Mouse (Mus musculus): Measurements from ENCODE around the gene Tspan5. TPM values are rescaled to one million over a fixed set of nuclear protein-coding genes. Genes with fewer than 3 reads are reported as not detected.

Gene Tspan5
- total RNA-seq, 2 experiments from 2014 or later, result 215 to 238 TPM

- intact Hi-C loops (cut with DNase I), result no loop called here
- DNase-seq (ENCODE audit: low spot score in 2 of 2), result no peak
Observed at GRCm38 (mm10) chr3:138825296-138825695, 83.3 kb downstream of the Tspan5 start.

DNA sequence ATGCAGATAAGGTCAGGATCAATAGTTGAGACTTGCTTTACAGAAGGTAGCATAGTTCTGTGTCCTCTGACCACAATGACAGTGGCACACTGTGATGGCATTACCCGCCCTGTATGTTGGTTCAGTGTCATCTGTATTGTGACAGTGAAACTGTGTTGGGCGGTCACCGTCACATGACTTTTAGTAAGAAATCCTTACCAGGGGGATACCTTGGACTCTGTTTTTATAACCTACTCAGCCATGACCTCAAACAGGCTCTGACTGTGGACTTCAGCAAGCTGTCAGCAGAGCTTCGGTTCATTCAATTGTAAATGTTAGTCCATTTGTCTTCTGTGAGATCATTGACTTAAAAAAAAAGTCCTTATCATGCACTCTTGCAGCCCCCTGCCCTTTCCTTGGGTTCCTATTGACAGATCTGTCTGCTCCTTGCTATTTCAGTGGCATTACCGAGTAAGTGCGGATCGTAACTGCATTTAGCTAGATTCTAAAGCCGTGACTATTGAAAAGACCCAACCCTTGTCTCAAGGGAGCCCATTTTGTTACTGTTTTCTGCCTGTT, 84.3 kb downstream of the Tspan5 start:
- intact Hi-C loops (cut with DNase I), result no loop called here
- DNase-seq (ENCODE audit: low spot score in 2 of 2), result no peak

- DNase-seq (ENCODE audit: low spot score in 2 of 2), result no peak
- intact Hi-C loops (cut with DNase I), result no loop called here
Observed at GRCm38 (mm10) chr3:138832827-138833517, 91.0 kb downstream of the Tspan5 start.

GRCm38 (mm10) chr3:138834174-138834573, 92.2 kb downstream of the Tspan5 start:
- intact Hi-C loops (cut with DNase I), result no loop called here
- no peak for DNase-seq (ENCODE audit: low spot score in 2 of 2)

GRCm38 (mm10) chr3:138836937-138837336, 94.9 kb downstream of the Tspan5 start:
- intact Hi-C loops (cut with DNase I), result no loop called here
- DNase-seq (ENCODE audit: low spot score in 2 of 2), result no peak

GRCm38 (mm10) chr3:138837651-138838050, 95.7 kb downstream of the Tspan5 start:
- DNase-seq (ENCODE audit: low spot score in 2 of 2), result no peak
- intact Hi-C loops (cut with DNase I), result no loop called here

DNA sequence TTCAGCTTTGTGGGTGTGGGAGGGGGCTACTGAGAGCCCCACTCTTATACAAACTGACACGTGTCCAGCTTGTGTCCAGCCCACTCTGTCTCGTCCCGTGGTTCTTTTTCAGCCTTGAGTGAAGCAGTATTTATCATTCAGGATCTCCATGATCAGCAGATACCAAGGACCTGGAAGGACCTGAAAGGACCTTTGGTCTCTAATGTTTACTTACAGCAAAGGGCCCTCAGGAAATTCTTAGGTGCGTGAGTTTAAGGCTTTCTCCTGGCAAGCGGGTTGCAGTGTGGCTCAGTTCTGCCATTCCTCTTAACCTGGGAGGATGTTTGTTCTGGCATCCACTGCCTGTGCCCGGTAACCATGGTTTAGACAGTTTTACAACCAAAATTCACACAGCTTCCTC, 97.7 kb downstream of the Tspan5 start:
- DNase-seq (ENCODE audit: low spot score in 2 of 2), result no peak
- intact Hi-C loops (cut with DNase I), result no loop called here

DNA sequence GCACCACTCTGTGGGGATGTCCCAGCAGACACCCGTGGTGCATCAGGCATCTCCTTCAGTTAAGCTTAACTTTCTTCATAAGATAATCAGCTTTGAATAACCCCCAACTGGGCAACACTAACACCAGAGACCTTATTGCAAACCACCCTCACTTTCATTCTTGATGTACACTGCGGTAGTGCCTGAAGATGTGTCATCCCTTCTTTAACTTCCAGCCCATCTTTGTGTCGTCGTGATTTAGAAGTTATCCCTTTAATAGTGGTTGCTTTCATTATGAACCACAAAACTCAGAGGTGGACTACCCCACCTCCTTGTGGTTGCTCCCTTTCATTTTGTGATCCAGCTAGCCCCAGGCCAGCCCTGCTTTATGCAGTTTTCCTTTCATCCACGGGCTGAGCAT, 99.3 kb downstream of the Tspan5 start:
- intact Hi-C loops (cut with DNase I), result no loop called here
- no peak for DNase-seq (ENCODE audit: low spot score in 2 of 2)

- intact Hi-C loops (cut with DNase I), result no loop called here
- DNase-seq (ENCODE audit: low spot score in 2 of 2), result no peak
Observed at GRCm38 (mm10) chr3:138843180-138843579, 101.2 kb downstream of the Tspan5 start.

DNA sequence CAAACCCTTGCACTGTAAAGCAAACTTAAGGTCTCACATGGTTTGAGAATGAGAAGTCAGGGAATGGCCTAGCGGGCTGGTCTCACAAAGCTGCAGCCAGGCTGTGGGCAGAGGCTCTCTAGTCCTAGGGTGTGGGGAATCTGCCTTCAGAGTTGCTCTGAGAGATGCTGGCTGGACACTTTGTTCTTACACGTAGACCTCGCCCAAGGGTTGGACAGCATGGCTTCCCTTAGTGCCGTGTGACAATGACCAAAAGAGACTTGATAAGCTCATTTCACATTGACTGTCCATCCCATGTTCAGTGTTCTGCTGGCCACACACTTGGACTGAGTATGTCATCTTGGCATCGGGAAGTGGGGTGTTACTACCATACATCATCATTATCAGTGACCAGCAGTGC, 101.6 kb downstream of the Tspan5 start:
- intact Hi-C loops (cut with DNase I), result no loop called here

DNA sequence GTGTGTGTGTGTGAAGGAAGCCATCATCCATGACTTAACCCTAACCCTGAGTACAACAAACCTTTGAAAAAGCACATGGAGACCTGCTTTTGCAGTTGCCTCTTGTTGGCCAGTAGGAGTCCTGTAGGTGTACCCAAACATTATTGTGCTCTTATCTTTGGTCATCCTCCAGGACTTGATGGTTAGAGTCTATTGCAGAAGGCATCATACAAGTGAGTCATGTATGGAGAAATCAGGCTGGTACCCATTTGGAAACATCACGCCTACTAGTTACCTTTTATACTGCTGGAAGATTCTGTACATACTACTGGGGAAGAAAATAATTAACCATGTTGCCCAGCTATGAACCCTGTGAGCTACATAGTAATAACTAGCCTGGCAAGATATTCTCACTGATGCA, 103.8 kb downstream of the Tspan5 start:
- DNase-seq (ENCODE audit: low spot score in 2 of 2), result no peak
- intact Hi-C loops (cut with DNase I), result no loop called here

More for the DNA sequence above, 101.6 kb downstream of the Tspan5 start:
- DNase-seq (ENCODE audit: low spot score in 2 of 2), result no peak

DNA sequence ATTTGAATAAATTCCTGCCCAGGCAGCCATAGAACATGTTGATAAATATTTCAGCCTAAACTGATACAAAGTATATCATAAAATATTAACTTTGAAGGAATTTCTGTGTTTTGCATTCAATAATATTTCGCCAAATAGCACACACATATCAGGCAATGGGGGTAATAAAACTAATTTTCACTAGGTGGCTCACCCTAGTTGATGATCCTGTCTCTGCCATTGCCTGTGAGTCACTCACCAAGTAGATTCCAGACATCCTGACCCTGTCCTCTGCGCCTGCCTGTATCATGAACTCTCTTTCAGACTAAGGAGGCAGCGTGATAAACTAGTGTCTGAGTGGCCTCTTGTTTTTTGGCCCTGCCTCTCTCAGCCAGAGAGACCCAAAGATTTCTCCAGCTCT, 105.8 kb downstream of the Tspan5 start:
- DNase-seq (ENCODE audit: low spot score in 2 of 2), result no peak
- intact Hi-C loops (cut with DNase I), result no loop called here

- no peak for DNase-seq (ENCODE audit: low spot score in 2 of 2)
- intact Hi-C loops (cut with DNase I), result loop anchor here (5.0 kb wide), 1 partner anchor 103 kb away; no protein-coding TSS in a partner anchor
Observed at GRCm38 (mm10) chr3:138849755-138850301, 107.8 kb downstream of the Tspan5 start.

DNA sequence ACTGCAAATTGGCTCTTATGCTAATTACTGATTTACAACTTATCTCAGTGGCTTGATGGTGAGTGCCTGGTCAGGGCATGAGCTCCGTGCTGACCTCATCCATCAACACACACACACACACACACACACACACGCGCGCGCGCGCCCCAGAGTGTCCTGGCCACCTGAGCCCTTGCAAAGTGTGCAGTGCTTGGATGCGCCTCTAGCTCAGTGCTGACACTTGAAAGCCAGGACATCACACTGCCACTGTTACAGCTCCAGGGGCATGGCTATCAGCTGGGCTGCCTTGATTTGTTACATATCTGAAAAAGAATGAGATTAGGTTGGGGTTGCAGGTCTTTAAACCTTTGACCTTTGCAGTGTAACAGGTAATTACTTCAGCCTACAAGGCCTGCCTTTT, 109.9 kb downstream of the Tspan5 start:
- intact Hi-C loops (cut with DNase I), result loop anchor here (5.0 kb wide), 1 partner anchor 105 kb away; no protein-coding TSS in a partner anchor
- DNase-seq (ENCODE audit: low spot score in 2 of 2), result no peak

DNA sequence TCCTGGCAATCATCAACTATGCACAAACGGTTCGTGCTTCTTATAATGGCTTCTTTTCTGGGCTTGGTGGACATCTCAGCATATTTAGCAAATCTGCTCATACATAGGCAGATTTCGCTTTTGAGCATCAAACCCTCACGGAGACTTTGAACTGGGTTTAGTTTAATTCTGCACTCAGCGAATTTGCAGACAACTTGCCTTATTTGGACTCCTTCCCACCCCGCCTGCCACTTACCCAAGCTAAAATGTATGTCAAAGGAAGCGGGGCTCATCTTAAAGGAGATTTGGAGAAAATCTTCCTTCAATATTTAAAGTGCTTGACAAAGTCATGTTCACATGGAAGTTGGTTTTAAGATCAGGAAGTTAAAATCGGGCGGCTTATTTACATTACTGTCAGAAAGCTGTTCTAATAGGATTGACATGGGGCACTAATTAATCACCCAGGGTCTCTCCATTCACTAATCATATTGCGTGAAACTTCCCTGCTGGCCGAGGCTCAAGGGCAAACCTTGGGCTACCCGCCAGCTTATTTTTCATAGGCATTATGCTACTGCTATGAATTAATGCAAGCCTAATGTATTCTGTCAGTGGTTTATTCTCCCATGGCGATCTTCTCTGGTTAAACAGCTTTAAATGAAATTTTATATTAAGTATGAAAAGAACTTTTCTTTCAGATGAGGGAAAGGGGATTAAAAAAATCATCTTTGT, 111.1 kb downstream of the Tspan5 start:
- intact Hi-C loops (cut with DNase I), result loop anchor here (5.0 kb wide), 1 partner anchor 106 kb away; no protein-coding TSS in a partner anchor
- DNase-seq (ENCODE audit: low spot score in 2 of 2), result peak in 1 of 2 experiments; percentile 49

- intact Hi-C loops (cut with DNase I), result loop anchor here (5.0 kb wide), 1 partner anchor 107 kb away; no protein-coding TSS in a partner anchor
- DNase-seq (ENCODE audit: low spot score in 2 of 2), result peak; percentile 55 to 77
Observed at GRCm38 (mm10) chr3:138853996-138854836, 112.2 kb downstream of the Tspan5 start.

DNA sequence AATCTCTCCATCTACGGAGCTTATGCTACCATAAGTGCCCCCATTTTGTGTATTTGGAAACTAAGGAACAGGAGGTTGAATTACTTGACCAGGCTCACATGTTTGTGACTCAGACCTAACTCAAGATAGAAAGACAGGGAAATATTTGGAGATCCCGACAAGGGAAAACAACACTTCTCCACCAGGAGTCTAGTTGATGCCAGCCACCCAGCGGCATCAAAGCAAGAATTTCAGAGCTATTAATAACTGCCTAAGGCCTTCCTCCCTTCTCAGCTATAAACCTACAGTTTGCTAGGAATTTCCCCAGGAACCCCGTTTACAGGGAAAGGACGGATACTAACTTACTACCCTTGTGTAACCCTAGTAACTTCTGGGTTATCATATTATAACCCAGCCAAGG, 113.4 kb downstream of the Tspan5 start:
- intact Hi-C loops (cut with DNase I), result loop anchor here (5.0 kb wide), 1 partner anchor 53 kb away; no protein-coding TSS in a partner anchor
- no peak for DNase-seq (ENCODE audit: low spot score in 2 of 2)

GRCm38 (mm10) chr3:138856946-138857345, 115.0 kb downstream of the Tspan5 start:
- intact Hi-C loops (cut with DNase I), result loop anchor here (5.0 kb wide), 1 partner anchor 55 kb away; no protein-coding TSS in a partner anchor
- no peak for DNase-seq (ENCODE audit: low spot score in 2 of 2)
